ENCODE assay signal across 16 mouse cellular contexts in the genomic region with DNA sequence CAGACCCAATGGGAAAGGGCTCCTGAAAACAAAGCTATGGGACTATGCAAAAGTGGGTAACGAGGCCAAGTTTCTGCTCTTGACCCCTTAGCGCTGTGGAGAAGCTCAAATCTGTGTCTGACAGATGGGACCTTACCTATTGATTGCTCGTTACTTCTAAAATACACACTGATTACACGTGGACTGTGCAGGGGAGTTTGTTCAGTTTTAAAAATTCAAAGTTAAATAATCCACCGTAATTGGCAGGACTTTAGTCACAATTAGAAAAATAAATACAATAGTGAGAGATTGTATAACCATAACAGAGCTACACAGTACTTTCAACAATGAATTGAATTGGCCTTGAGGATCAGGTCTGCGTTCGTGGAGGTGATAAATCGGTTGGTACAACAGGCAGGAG.
"Had no signal": no experiment of that assay in that cellular context is flagged by ENCODE, and none has a peak within 500 bp of the region (broad histone marks: within the 10 kb centered on the region; RNA-seq: fewer than 3 reads in every experiment).

No protein-coding gene starts in this region.

- H3K9me3 ChIP-seq: neural tube, embryonic 13.5 days; neural tube, embryonic 15.5 days; stomach, embryonic 15.5 days had no signal

- H3K4me1 ChIP-seq: neural tube, embryonic 13.5 days had no signal

- H3K4me2 ChIP-seq: neural tube, embryonic 13.5 days; neural tube, embryonic 15.5 days; stomach, embryonic 15.5 days had no signal

- H3K36me3 ChIP-seq: neural tube, embryonic 13.5 days; neural tube, embryonic 15.5 days; stomach, embryonic 15.5 days had no signal

- H3K27ac ChIP-seq: neural tube, embryonic 13.5 days; neural tube, embryonic 15.5 days; stomach, embryonic 15.5 days; stomach, postnatal 0 days had no signal

- H3K4me3 ChIP-seq: neural tube, embryonic 13.5 days; neural tube, embryonic 15.5 days; stomach, embryonic 15.5 days had no signal

- H3K9ac ChIP-seq: neural tube, embryonic 13.5 days; neural tube, embryonic 15.5 days; stomach, embryonic 15.5 days had no signal

- H3K27me3 ChIP-seq: neural tube, embryonic 13.5 days; neural tube, embryonic 15.5 days; stomach, embryonic 15.5 days had no signal

- DNase-seq: retina, postnatal 1 day; right cerebral cortex, adult 18-20 months; right cerebral cortex, postnatal 14 days; right cerebral cortex, postnatal 25 days; right cerebral cortex, postnatal 4 days; spleen, adult 18-20 months; thymus, adult 18-20 months; thymus, adult 2 months; thymus, postnatal 14 days; thymus, postnatal 25 days; thymus, postnatal 36 days; thymus, postnatal 4 days had no signal
